Mouse (Mus musculus): ENCODE measurements around the gene Foxj2. TPM values are rescaled to one million over a fixed set of nuclear protein-coding genes. Genes with fewer than 3 reads are reported as not detected.

The Foxj2 gene
- polyA plus RNA-seq (2014; fragmentation: Illumina TruSeq; extraction: RNeasy Lipid Tissue Mini Kit (QIAGEN cat#74804); ENCODE audit: low read depth, low replicate concordance), result 14.1 TPM

DNA sequence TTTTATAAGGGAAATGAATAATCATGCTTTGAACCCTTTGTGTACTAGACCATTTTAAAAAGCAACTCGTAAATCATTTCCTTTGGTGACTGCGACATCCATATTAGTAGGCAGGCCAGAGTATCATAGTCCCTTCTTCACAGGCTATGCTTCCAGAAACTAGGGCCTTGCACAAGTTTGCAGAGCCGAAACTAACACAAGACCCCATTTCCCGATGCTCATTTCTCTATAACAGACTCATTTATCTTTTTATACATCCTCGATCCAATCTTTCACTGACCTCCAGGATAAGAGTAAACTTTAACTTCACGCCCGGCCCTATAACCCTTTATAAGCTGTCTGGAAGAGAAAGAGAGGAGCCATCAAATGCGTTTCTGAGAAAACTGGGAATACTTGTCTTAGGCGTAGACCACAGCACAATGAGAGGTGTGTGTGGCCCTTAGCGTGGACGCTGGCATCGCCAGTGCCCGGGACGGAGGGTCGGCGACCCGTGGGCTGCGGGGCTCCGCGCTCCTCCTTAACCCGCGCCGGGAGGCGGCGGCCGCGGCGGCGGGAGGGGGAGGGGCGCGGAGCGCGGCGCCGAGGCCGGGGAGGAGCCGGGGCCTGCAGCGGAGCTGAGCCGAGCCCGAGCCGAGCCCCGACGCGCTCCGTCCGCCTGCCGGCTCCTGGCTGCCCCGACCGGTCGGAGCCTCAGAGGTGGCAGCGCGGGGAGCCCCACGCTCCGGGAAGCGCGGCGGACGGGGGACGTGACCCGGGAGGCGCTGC is at the start of gene Foxj2:
Foxj2 (plus strand) TSS at position 609 of the 765 bp plus-strand sequence.

DNA sequence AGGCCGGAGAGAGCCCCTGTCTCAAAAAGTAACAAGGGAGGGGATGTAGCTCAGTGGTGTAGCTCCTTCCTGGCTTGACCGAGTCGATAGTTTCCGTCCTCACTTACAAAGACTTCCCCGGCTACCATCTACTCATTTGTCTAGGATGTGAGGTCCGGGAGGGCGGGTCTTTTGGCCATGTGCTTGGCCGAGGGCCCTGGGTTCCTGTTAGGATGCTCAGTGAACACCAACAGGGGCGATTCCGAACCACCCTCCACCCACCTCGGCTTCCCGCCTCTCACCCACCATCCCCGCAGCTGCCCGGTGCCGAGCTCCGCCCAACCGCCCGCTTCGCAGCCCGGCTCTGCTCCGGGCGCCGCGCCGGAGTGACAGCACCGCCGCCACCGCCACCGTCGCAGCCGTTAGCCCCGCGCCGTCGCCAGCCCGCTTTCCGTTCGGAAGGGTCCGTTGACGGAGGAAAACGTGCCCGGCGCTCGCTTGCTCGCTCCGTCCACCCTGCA is 18.4 kb upstream of the Foxj2 start, which contains the start of gene Slc2a3:
Slc2a3 (minus strand) TSS at position 340 of the 500 bp plus-strand sequence.

DNA sequence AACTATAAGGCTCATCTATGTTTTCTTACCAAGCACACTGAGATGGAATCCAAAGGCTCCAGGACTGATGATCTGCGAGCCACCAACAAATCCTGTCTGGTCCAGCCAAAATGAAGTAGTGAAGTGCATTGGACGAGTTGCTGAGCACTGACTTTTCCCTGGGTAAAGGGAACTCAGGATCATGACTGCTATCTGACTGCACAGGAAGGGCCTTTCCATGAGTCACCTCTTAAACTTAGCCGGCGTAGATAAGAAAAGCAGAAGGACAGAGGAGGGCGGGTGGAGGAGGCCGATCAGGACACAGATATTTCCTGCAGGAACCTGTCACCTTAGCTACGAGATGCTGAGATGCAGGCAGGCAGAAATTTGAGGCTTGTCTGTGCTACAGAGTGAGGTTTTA is 36.2 kb downstream of the Foxj2 start, which contains the start of gene C3ar1:
C3ar1 (minus strand) TSS at position 207 of the 400 bp plus-strand sequence.

DNA sequence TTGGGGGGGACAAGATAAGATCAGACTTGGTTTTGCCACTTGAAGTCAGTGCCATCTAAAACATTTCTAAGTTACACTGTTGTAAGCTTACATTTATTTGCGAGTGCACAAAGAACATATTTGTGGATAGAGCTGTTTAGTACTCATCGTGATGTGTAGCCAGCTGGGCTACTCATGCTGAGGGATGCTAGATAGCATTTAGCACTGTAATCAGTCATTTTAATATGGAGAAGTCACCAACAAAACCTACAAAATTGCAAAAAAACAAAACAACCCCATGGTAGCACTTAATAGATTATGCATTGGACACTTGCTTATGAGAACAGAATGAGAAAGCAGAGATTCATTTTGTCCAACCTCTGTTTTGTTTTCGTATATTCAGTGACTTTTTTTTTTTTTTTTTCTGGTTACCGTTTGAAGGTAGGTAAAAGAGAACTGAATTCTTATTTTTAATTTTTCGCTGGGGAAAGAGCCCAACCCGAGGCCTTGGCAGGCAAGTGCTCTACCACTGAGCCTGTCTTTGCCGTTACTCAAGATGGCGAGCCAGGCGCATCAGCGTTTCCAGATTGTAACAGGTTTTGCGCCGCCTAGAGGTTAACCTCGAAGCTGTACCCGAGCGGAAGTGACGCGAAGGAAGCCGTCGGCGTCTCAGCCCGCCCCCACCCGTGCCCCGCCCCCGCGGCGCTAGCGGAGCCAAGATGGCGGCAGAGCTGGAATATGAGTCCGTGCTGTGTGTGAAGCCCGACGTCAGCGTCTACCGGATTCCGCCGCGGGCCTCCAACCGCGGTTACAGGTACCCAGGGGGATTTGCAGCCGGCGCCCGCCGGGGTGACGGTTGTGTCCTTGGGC is 54.4 kb downstream of the Foxj2 start, which contains the start of gene Necap1:
Necap1 (plus strand) TSS at position 604 of the 849 bp plus-strand sequence.

Other genes with a start within 250 kb of the Foxj2 start
- gene Apobec1, start 217.5 kb upstream of the Foxj2 start, polyA plus RNA-seq (2014; fragmentation: Illumina TruSeq; extraction: RNeasy Lipid Tissue Mini Kit (QIAGEN cat#74804); ENCODE audit: low read depth, low replicate concordance), result 9.3 TPM
- 0.35 TPM for gene Gdf3, start 209.8 kb upstream of the Foxj2 start, polyA plus RNA-seq (2014; fragmentation: Illumina TruSeq; extraction: RNeasy Lipid Tissue Mini Kit (QIAGEN cat#74804); ENCODE audit: low read depth, low replicate concordance)
- not detected for gene Dppa3, start 193.5 kb upstream of the Foxj2 start, polyA plus RNA-seq (2014; fragmentation: Illumina TruSeq; extraction: RNeasy Lipid Tissue Mini Kit (QIAGEN cat#74804); ENCODE audit: low read depth, low replicate concordance)
- not detected for gene Nanog, start 112.4 kb upstream of the Foxj2 start, polyA plus RNA-seq (2014; fragmentation: Illumina TruSeq; extraction: RNeasy Lipid Tissue Mini Kit (QIAGEN cat#74804); ENCODE audit: low read depth, low replicate concordance)
- gene Slc2a3, start 18.3 kb upstream of the Foxj2 start, polyA plus RNA-seq (2014; fragmentation: Illumina TruSeq; extraction: RNeasy Lipid Tissue Mini Kit (QIAGEN cat#74804); ENCODE audit: low read depth, low replicate concordance), result 5.4 TPM
- gene C3ar1, start 36.2 kb downstream of the Foxj2 start, polyA plus RNA-seq (2014; fragmentation: Illumina TruSeq; extraction: RNeasy Lipid Tissue Mini Kit (QIAGEN cat#74804); ENCODE audit: low read depth, low replicate concordance), result 7.2 TPM
- gene Necap1, start 54.6 kb downstream of the Foxj2 start, polyA plus RNA-seq (2014; fragmentation: Illumina TruSeq; extraction: RNeasy Lipid Tissue Mini Kit (QIAGEN cat#74804); ENCODE audit: low read depth, low replicate concordance), result 80.0 TPM
- gene Clec4a1, start 101.9 kb downstream of the Foxj2 start, polyA plus RNA-seq (2014; fragmentation: Illumina TruSeq; extraction: RNeasy Lipid Tissue Mini Kit (QIAGEN cat#74804); ENCODE audit: low read depth, low replicate concordance), result 6.7 TPM
- 13.5 TPM for gene Clec4a3, start 132.6 kb downstream of the Foxj2 start, polyA plus RNA-seq (2014; fragmentation: Illumina TruSeq; extraction: RNeasy Lipid Tissue Mini Kit (QIAGEN cat#74804); ENCODE audit: low read depth, low replicate concordance)
- gene Clec4a4, start 170.5 kb downstream of the Foxj2 start, polyA plus RNA-seq (2014; fragmentation: Illumina TruSeq; extraction: RNeasy Lipid Tissue Mini Kit (QIAGEN cat#74804); ENCODE audit: low read depth, low replicate concordance), result not detected
- 1.6 TPM for gene Clec4b1, start 230.0 kb downstream of the Foxj2 start, polyA plus RNA-seq (2014; fragmentation: Illumina TruSeq; extraction: RNeasy Lipid Tissue Mini Kit (QIAGEN cat#74804); ENCODE audit: low read depth, low replicate concordance)

Measured in adrenal gland, adult 10 weeks (tissue).